Mouse (Mus musculus) stomach, embryonic 14.5 days (tissue): ENCODE measurements around the gene Gm156. TPM values are rescaled to one million over a fixed set of nuclear protein-coding genes. Genes with fewer than 3 reads are reported as not detected.
"Not testable (repeated sequence)": the region's sequence is repeated elsewhere in the genome, so short reads cannot be mapped to it uniquely, and the experiment has no call there.

ENCODE experiments used
- ATAC-seq: fragments of 200-750 bp; cut with Nextera tagmentation; 2 replicates; pipeline ENCODE4 v1.8.0; 2017; ENCODE audit warnings: low read depth, moderate TSS enrichment; ENCODE audit not compliant: insufficient number of reproducible peaks, insufficient read depth, low FRiP score
- H3K27ac ChIP-seq: fragments of 300-500 bp; sonication (generic); 2 replicates; pipeline ENCODE4 v1.5.1; 2014; ENCODE audit warnings: mild to moderate bottlenecking, low read length, moderate library complexity, mixed read lengths
- H3K27me3 ChIP-seq: fragments of 300-500 bp; sonication (generic); 2 replicates; pipeline ENCODE4 v1.6.1; 2014; ENCODE audit warnings: low read length, control low read depth, mixed read lengths; ENCODE audit not compliant: control insufficient read depth, insufficient read depth
- H3K36me3 ChIP-seq: fragments of 300-500 bp; sonication (generic); 2 replicates; pipeline ENCODE4 v1.6.1; 2014; ENCODE audit warnings: mild to moderate bottlenecking, control low read depth, low read length, moderate library complexity, mixed read lengths; ENCODE audit not compliant: control insufficient read depth, insufficient read depth
- H3K4me1 ChIP-seq: fragments of 300-500 bp; sonication (generic); 2 replicates; pipeline ENCODE4 v1.6.1; 2014; ENCODE audit warnings: low read length, control low read depth, mixed read lengths; ENCODE audit not compliant: control insufficient read depth, insufficient read depth
- H3K4me2 ChIP-seq: fragments of 300-500 bp; sonication (generic); replicated peaks from 2 replicates; pipeline ENCODE4 v1.6.1; 2014; ENCODE audit warnings: low read depth, low read length, control low read depth
- H3K4me3 ChIP-seq: fragments of 300-500 bp; sonication (generic); 2 replicates; pipeline ENCODE4 v1.5.1; 2014; ENCODE audit warnings: low read depth, low read length, control low read depth
- H3K9ac ChIP-seq: fragments of 300-500 bp; sonication (generic); replicated peaks from 2 replicates; pipeline ENCODE4 v1.6.1; 2014; ENCODE audit warnings: low read depth, mild to moderate bottlenecking, control low read depth, low read length, moderate library complexity, mixed read lengths
- H3K9me3 ChIP-seq: fragments of 300-500 bp; sonication (generic); 2 replicates; pipeline ENCODE4 v1.6.1; 2016; ENCODE audit warnings: low read depth, low read length, control low read depth; ENCODE audit not compliant: control insufficient read depth
- WGBS: fragments of 180-500 bp; shearing (Covaris S2); extraction: QIAGEN DNeasy Blood & Tissue Kit; methylation state at CpG from one replicate; pipeline ENCODE4 v1.1.7; 2014; 5-methylcytosine and 5-hydroxymethylcytosine counted together
- polyA plus RNA-seq: library from polyadenylated mRNA; unstranded; fragments of >200 nt; fragmentation: Nextera tagmentation; extraction: Ambion mirVana; gene quantifications from 2 replicates; pipeline ENCODE4 v1.2.1, GENCODE M21; 2014

Gene Gm156
- polyA plus RNA-seq, result not detected in 2 replicates

GRCm38 (mm10) chr6:129784170-129784569 is at the start of gene Gm156:
Gm156 (minus strand) TSS chr6:129784270.
- not testable (repeated sequence) for H3K4me2 ChIP-seq, ATAC-seq, H3K27me3 ChIP-seq, H3K9me3 ChIP-seq, H3K36me3 ChIP-seq, H3K27ac ChIP-seq, H3K4me1 ChIP-seq, H3K9ac ChIP-seq, H3K4me3 ChIP-seq
- 81% methylated on average over 3 of the region's 3 CpGs for WGBS

DNA sequence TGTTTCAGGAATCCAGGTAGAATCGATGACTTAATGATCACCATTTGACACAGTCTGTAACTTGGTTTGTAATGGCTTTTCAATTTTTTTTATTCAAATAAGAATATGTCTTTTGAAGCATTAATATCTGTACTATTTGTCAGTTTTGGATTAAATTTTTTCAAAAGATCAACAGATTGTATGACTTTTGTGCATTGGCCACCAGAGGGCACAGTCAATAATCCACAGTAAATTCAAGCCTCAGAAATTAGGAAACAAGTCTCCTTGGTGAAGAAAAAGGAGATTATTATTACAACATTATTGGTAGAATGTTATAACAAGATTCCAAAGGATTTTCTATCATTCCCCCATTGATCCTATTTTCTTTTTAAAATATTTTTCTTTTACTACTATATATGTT is 41.5 kb upstream of the Gm156 start:
- Histone ChIP-seq H3K9ac (no peak overlapping the region), H3K36me3 (no peaks in the 10 kb centered on the region), H3K4me1 (no peaks in the 10 kb centered on the region), H3K9me3 (no peaks in the 10 kb centered on the region), H3K27me3 (no peaks in the 10 kb centered on the region), H3K4me2 (no peak overlapping the region), H3K4me3 (no peak overlapping the region), H3K27ac (no peak overlapping the region)
- ATAC-seq, result no peak
- whole genome bisulfite sequencing, result 71% methylated on average over 1 of the region's 1 CpGs

- H3K4me3 ChIP-seq, result no peak overlapping the region
- WGBS, result 85% methylated on average over 1 of the region's 1 CpGs
- H3K9ac ChIP-seq, result no peak overlapping the region
- H3K36me3 ChIP-seq, result no peaks in the 10 kb centered on the region
- ATAC-seq, result no peak
- no peaks in the 10 kb centered on the region for H3K4me1 ChIP-seq
- no peak overlapping the region for H3K27ac ChIP-seq
- H3K27me3 ChIP-seq, result no peaks in the 10 kb centered on the region
- H3K4me2 ChIP-seq, result no peak overlapping the region
- H3K9me3 ChIP-seq, result 0 out of 2 replicates have a peak, but pooled peaks cover 2% of the 10 kb centered on the region
These were observed 39.9 kb upstream of the Gm156 start for GRCm38 (mm10) chr6:129824004-129824403.

DNA sequence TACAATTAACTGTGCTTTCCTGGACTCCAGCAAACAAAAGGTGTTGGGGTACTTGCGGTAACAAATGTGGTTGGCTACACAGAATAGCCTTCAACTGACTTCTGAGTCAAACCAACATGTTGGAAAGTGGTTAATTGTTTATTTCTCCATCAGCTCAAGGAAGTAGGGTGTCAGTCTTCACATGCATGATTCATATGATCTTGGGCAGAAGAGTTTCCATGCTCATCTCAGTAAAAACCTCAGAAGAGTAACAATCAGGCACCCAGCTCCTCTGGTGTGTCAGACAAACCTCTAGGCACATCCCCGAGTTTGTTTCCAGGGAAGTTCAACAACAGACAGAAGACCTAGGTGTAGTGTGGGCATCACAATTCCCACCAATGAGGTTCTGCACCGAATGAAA is 33.7 kb upstream of the Gm156 start:
- Histone ChIP-seq H3K4me1 (no peaks in the 10 kb centered on the region), H3K4me3 (no peak overlapping the region), H3K27me3 (no peaks in the 10 kb centered on the region), H3K4me2 (no peak overlapping the region), H3K9ac (no peak overlapping the region), H3K9me3 (0 out of 2 replicates have a peak, but pooled peaks cover 3% of the 10 kb centered on the region), H3K36me3 (no peaks in the 10 kb centered on the region), H3K27ac (no peak overlapping the region)
- ATAC-seq, result no peak
- WGBS, result 61% methylated on average over 3 of the region's 3 CpGs

- Histone ChIP-seq H3K36me3 (no peaks in the 10 kb centered on the region), H3K4me2 (no peak overlapping the region), H3K4me3 (no peak overlapping the region), H3K27ac (no peak overlapping the region), H3K9ac (no peak overlapping the region), H3K9me3 (no peaks in the 10 kb centered on the region), H3K27me3 (no peaks in the 10 kb centered on the region), H3K4me1 (no peaks in the 10 kb centered on the region)
- ATAC-seq, result no peak
- 75% methylated on average over 3 of the region's 3 CpGs for WGBS
These were observed 36.4 kb downstream of the Gm156 start for GRCm38 (mm10) chr6:129747654-129748032.

DNA sequence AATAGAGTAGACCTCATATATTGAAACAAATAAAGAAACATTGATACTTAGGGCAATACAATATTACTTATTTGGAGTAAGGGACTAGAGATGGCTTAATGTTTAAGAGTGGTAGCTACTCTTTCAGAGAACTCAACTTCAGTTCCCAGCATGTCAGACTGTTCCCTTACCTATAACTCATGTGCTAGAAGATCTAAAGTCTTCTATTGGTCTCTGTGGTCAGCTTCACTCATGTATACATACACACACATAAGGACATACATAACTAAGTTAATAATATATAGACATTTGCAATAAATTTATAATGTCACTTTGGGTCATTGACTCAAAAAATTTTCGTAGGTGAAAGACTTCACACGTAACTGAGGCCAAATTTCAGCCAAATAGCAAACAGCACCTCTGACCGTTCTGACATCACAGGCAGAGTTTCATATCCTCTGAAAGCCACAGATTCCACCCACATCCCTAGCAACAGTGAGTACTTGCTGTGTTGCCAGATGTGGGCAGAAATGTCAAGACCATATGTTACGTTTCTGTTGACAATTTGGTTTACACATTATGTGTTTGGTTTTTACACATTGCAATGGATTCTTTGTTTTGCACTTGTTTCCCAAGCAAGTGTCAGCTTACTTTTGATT is 36.9 kb downstream of the Gm156 start:
- no peaks in the 10 kb centered on the region for H3K27me3 ChIP-seq
- no peaks in the 10 kb centered on the region for H3K4me1 ChIP-seq
- H3K9ac ChIP-seq, result no peak overlapping the region
- no peak overlapping the region for H3K4me2 ChIP-seq
- H3K9me3 ChIP-seq, result no peaks in the 10 kb centered on the region
- no peak overlapping the region for H3K4me3 ChIP-seq
- WGBS, result 85% methylated on average over 4 of the region's 4 CpGs
- no peaks in the 10 kb centered on the region for H3K36me3 ChIP-seq
- H3K27ac ChIP-seq, result no peak overlapping the region
- no peak for ATAC-seq

- Histone ChIP-seq H3K36me3 (no peaks in the 10 kb centered on the region), H3K4me1 (no peaks in the 10 kb centered on the region), H3K4me3 (no peak overlapping the region), H3K9ac (no peak overlapping the region), H3K27ac (no peak overlapping the region), H3K27me3 (no peaks in the 10 kb centered on the region), H3K4me2 (no peak overlapping the region), H3K9me3 (no peaks in the 10 kb centered on the region)
- 63% methylated on average over 3 of the region's 3 CpGs for WGBS
- no peak for ATAC-seq
These were observed 37.9 kb downstream of the Gm156 start for GRCm38 (mm10) chr6:129746151-129746550.

GRCm38 (mm10) chr6:129740069-129740721 is 43.9 kb downstream of the Gm156 start, which contains the start of gene Klri2:
Klri2 (minus strand) TSS chr6:129740484.
- ATAC-seq, result no peak
- WGBS, result 76% methylated on average over 2 of the region's 2 CpGs
- Histone ChIP-seq H3K4me3 (no peak within 1 kb of the TSS), H3K9ac (no peak within 1 kb of the TSS), H3K4me2 (no peak within 1 kb of the TSS), H3K27ac (no peak within 1 kb of the TSS), H3K27me3 (no peaks in the 10 kb centered on the region), H3K9me3 (no peaks in the 10 kb centered on the region), H3K4me1 (no peaks in the 10 kb centered on the region), H3K36me3 (no peaks in the 10 kb centered on the region)

DNA sequence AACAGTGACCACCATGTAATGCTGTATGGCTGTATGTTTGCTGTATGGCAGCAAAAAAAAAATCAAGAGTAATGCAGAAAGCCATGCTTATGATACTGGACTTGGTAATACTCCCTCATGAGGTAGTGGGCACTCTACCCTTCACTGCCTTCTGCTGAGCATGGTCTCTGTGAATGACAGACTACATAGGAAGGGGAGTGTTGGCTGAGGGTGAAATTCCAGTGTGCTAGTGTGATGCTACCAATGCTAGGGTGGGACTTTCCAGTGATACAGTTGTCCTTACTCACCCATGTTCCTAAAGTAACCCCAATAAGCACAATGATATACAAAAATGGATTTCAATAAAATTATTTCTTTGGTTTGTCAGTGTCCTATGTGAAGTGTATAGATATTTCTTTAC is 47.7 kb downstream of the Gm156 start:
- no peaks in the 10 kb centered on the region for H3K36me3 ChIP-seq
- no peak overlapping the region for H3K27ac ChIP-seq
- H3K4me3 ChIP-seq, result no peak overlapping the region
- no peak overlapping the region for H3K4me2 ChIP-seq
- H3K27me3 ChIP-seq, result no peaks in the 10 kb centered on the region
- no peaks in the 10 kb centered on the region for H3K9me3 ChIP-seq
- H3K4me1 ChIP-seq, result no peaks in the 10 kb centered on the region
- H3K9ac ChIP-seq, result no peak overlapping the region
- ATAC-seq, result no peak
